Mouse (Mus musculus) lung, adult 18-20 months (tissue): Measurements from ENCODE around the gene Rbms3.

Experiments
- DNase-seq, 2 experiments: peaks; one replicate each; pipeline ENCODE4 v3.0.0; 2022; ENCODE audit warnings: mixed read lengths in 2 of 2

Gene Rbms3

GRCm38 (mm10) chr9:117629771-117630170 lies at the start of gene Rbms3:
TSS of gene Rbms3 (minus strand) at chr9:117629913.
- no peak for DNase-seq

GRCm38 (mm10) chr9:117673311-117673710 lies 43.6 kb upstream of the Rbms3 start:
- no peak for DNase-seq

GRCm38 (mm10) chr9:117654626-117655025 lies 24.9 kb upstream of the Rbms3 start:
- no peak for DNase-seq

- DNase-seq: no peak
Measured at GRCm38 (mm10) chr9:117653641-117654040, 23.9 kb upstream of the Rbms3 start.

- no peak for DNase-seq
Measured at GRCm38 (mm10) chr9:117646131-117646530, 16.4 kb upstream of the Rbms3 start.

GRCm38 (mm10) chr9:117641090-117641782 lies 11.5 kb upstream of the Rbms3 start:
- no peak for DNase-seq

GRCm38 (mm10) chr9:117638623-117639185 lies 9.0 kb upstream of the Rbms3 start:
- no peak for DNase-seq

GRCm38 (mm10) chr9:117636492-117636891 lies 6.8 kb upstream of the Rbms3 start:
- no peak for DNase-seq

GRCm38 (mm10) chr9:117627173-117627572 lies 2.5 kb downstream of the Rbms3 start:
- DNase-seq: no peak

- DNase-seq: no peak
Measured at GRCm38 (mm10) chr9:117600781-117601180, 28.9 kb downstream of the Rbms3 start.

- no peak for DNase-seq
Measured at GRCm38 (mm10) chr9:117599341-117599740, 30.4 kb downstream of the Rbms3 start.

GRCm38 (mm10) chr9:117596162-117596561 lies 33.6 kb downstream of the Rbms3 start:
- no peak for DNase-seq

GRCm38 (mm10) chr9:117585345-117585744 lies 44.4 kb downstream of the Rbms3 start:
- DNase-seq: no peak

GRCm38 (mm10) chr9:117583638-117584037 lies 46.1 kb downstream of the Rbms3 start:
- DNase-seq: peak in 1 of 2 experiments; percentile 4

- DNase-seq: no peak
Measured at GRCm38 (mm10) chr9:117582591-117582990, 47.1 kb downstream of the Rbms3 start.

GRCm38 (mm10) chr9:117571186-117571855 lies 58.4 kb downstream of the Rbms3 start:
- peak; percentile 4 to 9 for DNase-seq

GRCm38 (mm10) chr9:117570240-117570821 lies 59.4 kb downstream of the Rbms3 start:
- DNase-seq: no peak

GRCm38 (mm10) chr9:117566293-117566692 lies 63.4 kb downstream of the Rbms3 start:
- DNase-seq: no peak

- DNase-seq: no peak
Measured at GRCm38 (mm10) chr9:117558562-117558961, 71.2 kb downstream of the Rbms3 start.

GRCm38 (mm10) chr9:117554356-117554755 lies 75.4 kb downstream of the Rbms3 start:
- DNase-seq: no peak

GRCm38 (mm10) chr9:117529281-117529680 lies 100.4 kb downstream of the Rbms3 start:
- no peak for DNase-seq

GRCm38 (mm10) chr9:117508941-117509340 lies 120.8 kb downstream of the Rbms3 start:
- no peak for DNase-seq

- no peak for DNase-seq
Measured at GRCm38 (mm10) chr9:117491866-117492265, 137.8 kb downstream of the Rbms3 start.

- no peak for DNase-seq
Measured at GRCm38 (mm10) chr9:117484396-117484795, 145.3 kb downstream of the Rbms3 start.
